Mouse (Mus musculus) T-helper 17 cell (primary cell): ENCODE measurements at regions not wholly inside any gene's neighbourhood (a gene's known extent, or its start where the extent isn't known, plus 50 kb on each side); places are given as distances from the start of the nearest gene placed in this dataset.

Source experiments
- in situ Hi-C, 2 experiments: fragments of 300-600 bp; cut with MboI, MseI; formaldehyde crosslinking; loops; 1 replicate in 1 of 2; 2 replicates in 1 of 2; pipeline ENCODE4 v1.15.1; 2025; ENCODE audit warnings: high pct_unique_total_duplicates in 2 of 2

- in situ Hi-C loops = no loop called here
Measured at GRCm38 (mm10) chr15:11712481-11713274, 194.4 kb downstream of the Npr3 start.

GRCm38 (mm10) chr15:11701246-11701645 is 205.8 kb downstream of the Npr3 start:
- in situ Hi-C loops = no loop called here

GRCm38 (mm10) chr15:11699929-11700328 is 207.2 kb downstream of the Npr3 start:
- in situ Hi-C loops = no loop called here

- in situ Hi-C loops = no loop called here
Measured at GRCm38 (mm10) chr15:11697060-11697459, 210.0 kb downstream of the Npr3 start.

- in situ Hi-C loops = loop anchor here in 1 of 2 experiments (5.0 kb wide), 1 partner anchor 268 kb away; no protein-coding TSS in a partner anchor
Measured at GRCm38 (mm10) chr15:11693772-11694270, 213.3 kb downstream of the Npr3 start.

GRCm38 (mm10) chr15:11664839-11665379 is 242.2 kb downstream of the Npr3 start:
- in situ Hi-C loops = no loop called here

- in situ Hi-C loops = no loop called here
Measured at GRCm38 (mm10) chr15:11655168-11655567, 251.9 kb downstream of the Npr3 start.

- in situ Hi-C loops = no loop called here
Measured at GRCm38 (mm10) chr15:11646241-11646640, 246.8 kb upstream of the Tars start.

GRCm38 (mm10) chr15:11644779-11645178 is 245.3 kb upstream of the Tars start:
- in situ Hi-C loops = no loop called here

- in situ Hi-C loops = no loop called here
Measured at GRCm38 (mm10) chr15:11630654-11631053, 231.2 kb upstream of the Tars start.

GRCm38 (mm10) chr15:11626433-11626832 is 227.0 kb upstream of the Tars start:
- in situ Hi-C loops = no loop called here

- in situ Hi-C loops = no loop called here
Measured at GRCm38 (mm10) chr15:11612416-11612815, 213.0 kb upstream of the Tars start.

- in situ Hi-C loops = no loop called here
Measured at GRCm38 (mm10) chr15:11610043-11610670, 210.7 kb upstream of the Tars start.

- in situ Hi-C loops = no loop called here
Measured at GRCm38 (mm10) chr15:11607489-11607888, 208.0 kb upstream of the Tars start.

- in situ Hi-C loops = no loop called here
Measured at GRCm38 (mm10) chr15:11605677-11606076, 206.2 kb upstream of the Tars start.

GRCm38 (mm10) chr15:11597021-11597420 is 197.6 kb upstream of the Tars start:
- in situ Hi-C loops = loop anchor here (25.0 kb wide), 1 partner anchor 490 kb away; no protein-coding TSS in a partner anchor

- in situ Hi-C loops = loop anchor here (5.0 to 25.0 kb wide), 2 partner anchors 377 to 497 kb away; no protein-coding TSS in a partner anchor
Measured at GRCm38 (mm10) chr15:11590542-11591116, 191.2 kb upstream of the Tars start.

GRCm38 (mm10) chr15:11589795-11590194 is 190.3 kb upstream of the Tars start:
- in situ Hi-C loops = loop anchor here (5.0 to 25.0 kb wide), 3 partner anchors 375 to 498 kb away; no protein-coding TSS in a partner anchor

GRCm38 (mm10) chr15:11586384-11586783 is 186.9 kb upstream of the Tars start:
- in situ Hi-C loops = loop anchor here (10.0 to 25.0 kb wide), 2 partner anchors 378 to 501 kb away; no protein-coding TSS in a partner anchor

- in situ Hi-C loops = loop anchor here (10.0 to 25.0 kb wide), 2 partner anchors 381 to 503 kb away; no protein-coding TSS in a partner anchor
Measured at GRCm38 (mm10) chr15:11584155-11584554, 184.7 kb upstream of the Tars start.

GRCm38 (mm10) chr15:11578331-11578730 is 178.9 kb upstream of the Tars start:
- in situ Hi-C loops = loop anchor here (10.0 to 25.0 kb wide), 2 partner anchors 509 to 1034 kb away; no protein-coding TSS in a partner anchor
